ENCODE assay signal across 8 mouse cellular contexts in genomic region chr4:95742986-95743385, GRCm38 (mm10).
DNase-seq lines count a peak whose midpoint lies in the region; ATAC-seq lines count a peak whose summit lies in the region.

No protein-coding gene starts in this region.

- H3K4me2 ChIP-seq in hindbrain, embryonic 16.5 days (ENCODE audit: low read length) = no peak overlapping the region

- H3K27me3 ChIP-seq in hindbrain, embryonic 16.5 days (replicated peaks; ENCODE audit: control insufficient read depth, insufficient read depth, low read length) = no peaks in the 10 kb centered on the region

- H3K27ac ChIP-seq in hindbrain, embryonic 16.5 days (ENCODE audit: low read depth, low read length) = no peak overlapping the region

- no peaks in the 10 kb centered on the region for H3K9me3 ChIP-seq in hindbrain, embryonic 16.5 days (ENCODE audit: control insufficient read depth, low read length)

- no peak overlapping the region for H3K4me3 ChIP-seq in hindbrain, embryonic 16.5 days (ENCODE audit: low read length)

- WGBS in hindbrain, embryonic 16.5 days = 42% methylated on average over 4 of the region's 4 CpGs

- H3K4me1 ChIP-seq in hindbrain, embryonic 16.5 days (ENCODE audit: control insufficient read depth, insufficient read depth, low read depth, low read length) = no peaks in the 10 kb centered on the region

- no peak for ATAC-seq in hindbrain, embryonic 16.5 days

- DNase-seq in frontal cortex, postnatal 36 days (ENCODE audit: low spot score in 2 of 2) = peak; percentile 19 to 24
- DNase-seq in frontal cortex, postnatal 25 days (ENCODE audit: low spot score in 2 of 2) = no peak
- DNase-seq in thymus, postnatal 4 days = peak; percentile 18
- no peak for DNase-seq in thymus, postnatal 10 days (ENCODE audit: low spot score in 2 of 2)
- peak; percentile 38 to 51 for DNase-seq in layer of hippocampus, adult 8-10 months (ENCODE audit: low spot score in 2 of 2)
- DNase-seq in right cerebral cortex, postnatal 36 days (ENCODE audit: low spot score in 2 of 2) = peak; percentile 34 to 41
- DNase-seq in cerebellum, adult 9-11 months = no peak

- no peak overlapping the region for H3K9ac ChIP-seq in hindbrain, embryonic 16.5 days (ENCODE audit: low read depth, low read length)

- no peaks in the 10 kb centered on the region for H3K36me3 ChIP-seq in hindbrain, embryonic 16.5 days (ENCODE audit: control insufficient read depth, insufficient read depth, low read length)

Comparison
In these comparisons a context has a peak if more than half of its experiments do, and no peak if none do; other contexts are left out.
1. DNase-seq: peak in frontal cortex, postnatal 36 days (2 of 2), thymus, postnatal 4 days (single experiment), layer of hippocampus, adult 8-10 months (2 of 2) and right cerebral cortex, postnatal 36 days (2 of 2); none in frontal cortex, postnatal 25 days (0 of 2), thymus, postnatal 10 days (0 of 2) and cerebellum, adult 9-11 months (single experiment).